ENCODE assay signal across 1 mouse cellular context in genomic region chr6:86349257-86349656, GRCm38 (mm10).
A peak's percentile ranks its signal among the peaks of the same experiment; 100 is the strongest.
TF ChIP-seq lines count a peak whose summit lies in the region.

No protein-coding gene starts in this region.

TF ChIP-seq in CH12.LX, 34 proteins besides CTCF, POLR2A, EP300 and RAD21:
- TF ChIP-seq ETS1 (conservative IDR thresholded peaks at IDR 0.05; ENCODE audit: low read depth, low read length) (no peak), SMC3 (IDR thresholded peaks at IDR 0.05; ENCODE audit: low read depth, low read length) (peak; percentile 58)
